Mouse (Mus musculus) lung, postnatal 0 days (tissue): ENCODE measurements around the gene Rnf26.

Source experiments
- CTCF ChIP-seq: IDR thresholded peaks from 2 replicates; pipeline ENCODE4 v1.5.1; 2016; ENCODE audit warnings: antibody characterized with exemption, mild to moderate bottlenecking
- EP300 ChIP-seq: IDR thresholded peaks from 2 replicates; pipeline ENCODE4 v1.6.1; 2016; ENCODE audit warnings: antibody characterized with exemption, mild to moderate bottlenecking, control low read depth

DNA sequence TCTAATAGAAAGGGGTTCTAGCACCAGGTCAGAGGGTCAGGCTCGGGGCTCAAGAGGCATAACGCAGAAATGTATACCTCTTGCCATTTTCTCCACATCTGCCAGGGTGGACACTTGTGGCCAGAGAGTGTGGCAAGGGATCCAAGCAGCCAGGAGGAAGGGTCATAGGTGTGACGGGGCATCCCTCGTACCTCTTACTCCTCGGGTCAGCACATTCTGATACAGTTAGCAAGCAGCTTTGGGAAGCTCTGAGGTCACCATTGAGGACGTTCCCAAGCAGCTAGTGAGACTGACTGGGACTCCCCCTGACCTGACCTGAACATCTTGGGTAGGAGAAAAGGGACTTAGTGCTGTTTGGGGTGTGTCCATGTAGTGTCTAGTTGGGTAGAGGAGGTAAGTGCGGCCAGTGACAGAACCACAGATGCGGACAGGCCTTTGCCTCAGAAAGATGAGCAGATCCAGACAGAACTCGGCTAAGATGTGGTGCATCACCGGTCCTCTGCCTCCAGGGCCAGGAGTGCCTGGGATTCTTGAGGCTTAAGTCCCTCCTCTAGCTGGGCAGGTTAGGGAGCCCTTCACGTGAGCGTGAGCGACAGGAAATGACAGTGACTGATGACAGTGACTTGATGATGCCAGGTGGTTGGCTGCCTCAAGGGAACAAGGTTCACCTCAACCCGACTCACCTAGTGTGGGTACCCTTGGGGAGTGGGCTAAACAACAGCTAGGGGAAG lies 43.0 kb downstream of the Rnf26 start:
- TF ChIP-seq CTCF: no peak
- no peak for TF ChIP-seq EP300
